Mouse (Mus musculus): ENCODE results near the gene Cct5. TPM values are rescaled to one million over a fixed set of nuclear protein-coding genes. Genes with fewer than 3 reads are reported as not detected.

Cct5 gene
- total and polyA plus RNA-seq, 3 experiments = 858 to 1,445 (median 883) TPM

DNA sequence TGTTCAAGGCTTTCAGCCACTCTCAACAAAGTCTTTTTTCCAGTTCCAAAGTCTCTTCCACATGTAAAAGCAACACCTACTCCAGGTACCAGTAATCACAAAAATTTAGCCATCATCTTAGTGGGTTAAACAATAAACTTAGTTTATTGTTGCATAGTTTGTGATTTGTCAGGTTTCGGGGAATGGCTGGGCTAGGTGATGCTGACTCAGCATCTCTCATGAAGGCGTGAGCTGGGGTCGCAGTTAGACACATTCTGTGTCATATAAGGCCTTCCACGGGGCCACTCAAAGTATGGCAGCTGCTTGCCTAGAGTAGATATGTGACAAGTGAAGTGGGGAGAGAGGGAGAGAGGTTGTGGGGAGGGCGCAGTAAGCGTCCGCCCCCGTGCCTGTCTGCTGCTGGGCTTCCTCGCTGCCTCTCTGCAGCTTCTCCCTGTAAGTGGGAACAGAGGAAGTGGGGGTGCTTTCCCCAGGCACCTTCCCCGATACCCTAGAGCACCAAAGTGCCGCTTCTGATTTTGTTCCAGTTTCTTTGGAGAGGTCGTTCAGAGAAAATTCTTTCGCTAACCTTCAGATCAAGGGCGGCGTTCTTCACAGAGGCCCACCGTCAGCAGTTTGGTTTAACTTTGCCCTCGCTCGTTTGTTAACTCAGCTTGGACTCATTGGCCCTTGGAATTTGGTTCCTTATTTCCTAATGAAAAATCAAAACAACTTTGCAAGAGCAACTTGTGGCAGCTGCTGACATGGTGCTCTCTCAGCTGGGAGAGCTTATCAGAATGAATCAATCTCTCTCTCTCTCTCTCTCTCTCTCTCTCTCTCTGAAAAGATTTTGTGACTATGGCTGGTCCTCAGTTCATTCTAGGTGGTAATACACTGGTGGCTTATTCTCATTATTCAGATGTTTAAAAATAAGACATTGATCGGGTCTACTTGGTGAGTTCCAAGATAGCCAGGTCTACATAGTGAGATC is 37.7 kb downstream of the Cct5 start:
- no peaks in the 10 kb centered on the region for H3K27me3 ChIP-seq (replicated peaks)
- dilution Hi-C loops (cut with MboI; ENCODE audit: extremely low pct_ligation_motif_present, extremely low pct_unique_long_range_greater_than_20kb, low sequenced_read_pairs) (no loop called here), in situ Hi-C loops (cut with MboI; ENCODE audit: low pct_ligation_motif_present, low pct_unique_long_range_greater_than_20kb, low sequenced_read_pairs) (no loop called here)
- H3K4me3 ChIP-seq (replicated peaks in 1 of 3; ENCODE audit: low read depth in 2 of 3, low read length in 2 of 3, poor library complexity in 1 of 3) = no peak overlapping the region
- no peaks in the 10 kb centered on the region for H3K36me3 ChIP-seq (replicated peaks in 1 of 2; ENCODE audit: control insufficient read depth in 1 of 2, insufficient read depth in 1 of 2, low read length in 1 of 2)
- no peak overlapping the region for H3K27ac ChIP-seq (ENCODE audit: insufficient read depth, low read depth)
- TF ChIP-seq TCF12 (IDR thresholded peaks at IDR 0.05; ENCODE audit: low read depth, low read length) (no peak), CHD1 (IDR thresholded peaks at IDR 0.05; ENCODE audit: low read depth, low read length) (no peak), ELF1 (IDR thresholded peaks at IDR 0.05; ENCODE audit: low read depth, low read length) (no peak), USF1 (IDR thresholded peaks at IDR 0.05; ENCODE audit: low read depth, low read length) (no peak), MAFK (IDR thresholded peaks at IDR 0.05; ENCODE audit: insufficient replicate concordance, low read length) (peak; percentile 93), MYC (IDR thresholded peaks at IDR 0.05; ENCODE audit: low read depth, low read length) (no peak), USF2 (conservative IDR thresholded peaks at IDR 0.05; ENCODE audit: low read depth, low read length) (no peak), IRF4 (IDR thresholded peaks at IDR 0.05; ENCODE audit: low read depth, low read length) (no peak)
- no peak overlapping the region for H3K9ac ChIP-seq (ENCODE audit: insufficient read depth, low read depth)
- no peak overlapping the region for H3K4me2 ChIP-seq (ENCODE audit: insufficient read depth, low read depth, poor library complexity, severe bottlenecking)
- peaks cover 3% of the 10 kb centered on the region for H3K9me3 ChIP-seq (replicated peaks; ENCODE audit: low read length)
- H3K79me2 ChIP-seq (replicated peaks; ENCODE audit: control insufficient read depth, extremely low read depth, insufficient read depth, poor library complexity, severe bottlenecking) = no peaks in the 10 kb centered on the region
- no peaks in the 10 kb centered on the region for H3K4me1 ChIP-seq (ENCODE audit: control insufficient read depth in 1 of 2, insufficient read depth in 2 of 2)
- no peak for DNase-seq (ENCODE audit: extremely low read depth)

DNA sequence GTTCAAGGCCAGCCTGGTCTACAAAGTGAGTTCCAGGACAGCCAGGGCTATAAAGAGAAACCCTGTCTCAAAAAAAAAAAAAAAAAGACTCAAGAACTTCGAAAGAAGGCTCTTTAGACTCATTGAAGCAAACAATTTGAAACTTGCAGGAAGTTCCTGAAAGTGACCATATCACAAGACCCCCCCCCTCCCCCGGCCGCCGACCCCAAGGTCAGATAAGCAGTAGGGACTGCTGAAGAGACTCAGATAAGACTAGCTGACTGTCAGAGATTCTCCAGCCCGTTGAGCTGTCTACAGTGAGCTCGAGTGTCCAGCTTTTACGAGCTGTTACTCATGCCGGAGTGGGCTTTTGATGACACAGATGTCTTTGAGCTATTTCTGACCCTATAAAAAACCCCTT is 38.8 kb downstream of the Cct5 start:
- Histone ChIP-seq H3K9me3 (replicated peaks; ENCODE audit: low read length) (peaks cover 3% of the 10 kb centered on the region), H3K4me2 (ENCODE audit: insufficient read depth, low read depth, poor library complexity, severe bottlenecking) (no peak overlapping the region), H3K9ac (ENCODE audit: insufficient read depth, low read depth) (no peak overlapping the region), H3K79me2 (replicated peaks; ENCODE audit: control insufficient read depth, extremely low read depth, insufficient read depth, poor library complexity, severe bottlenecking) (no peaks in the 10 kb centered on the region), H3K4me1 (ENCODE audit: control insufficient read depth in 1 of 2, insufficient read depth in 2 of 2) (no peaks in the 10 kb centered on the region), H3K4me3 (replicated peaks in 1 of 3; ENCODE audit: low read depth in 2 of 3, low read length in 2 of 3, poor library complexity in 1 of 3) (no peak overlapping the region), H3K27me3 (replicated peaks) (no peaks in the 10 kb centered on the region), H3K27ac (ENCODE audit: insufficient read depth, low read depth) (no peak overlapping the region), H3K36me3 (replicated peaks in 1 of 2; ENCODE audit: control insufficient read depth in 1 of 2, insufficient read depth in 1 of 2, low read length in 1 of 2) (no peaks in the 10 kb centered on the region)
- in situ Hi-C loops (cut with MboI; ENCODE audit: low pct_ligation_motif_present, low pct_unique_long_range_greater_than_20kb, low sequenced_read_pairs) (no loop called here), dilution Hi-C loops (cut with MboI; ENCODE audit: extremely low pct_ligation_motif_present, extremely low pct_unique_long_range_greater_than_20kb, low sequenced_read_pairs) (no loop called here)
- no peak for DNase-seq (ENCODE audit: extremely low read depth)
- no peak for TF ChIP-seq NELFE (IDR thresholded peaks at IDR 0.05; ENCODE audit: low read depth, low read length)
- no peak for TF ChIP-seq ETS1 (conservative IDR thresholded peaks at IDR 0.05; ENCODE audit: low read depth, low read length)
- no peak for TF ChIP-seq CHD2 (IDR thresholded peaks at IDR 0.05; ENCODE audit: low read length)
- no peak for TF ChIP-seq MYC (IDR thresholded peaks at IDR 0.05; ENCODE audit: low read depth, low read length)
- TF ChIP-seq TBP (conservative IDR thresholded peaks at IDR 0.05; ENCODE audit: low read depth, low read length) = no peak
- no peak for TF ChIP-seq CHD1 (IDR thresholded peaks at IDR 0.05; ENCODE audit: low read depth, low read length)
- TF ChIP-seq MEF2A (IDR thresholded peaks at IDR 0.05; ENCODE audit: borderline replicate concordance, low read depth, low read length) = no peak
- no peak for TF ChIP-seq RAD21 (IDR thresholded peaks at IDR 0.05; ENCODE audit: low read depth, low read length)
- TF ChIP-seq MAX (IDR thresholded peaks at IDR 0.05; ENCODE audit: low read length) = no peak
- no peak for TF ChIP-seq E2F4 (IDR thresholded peaks at IDR 0.05; ENCODE audit: insufficient replicate concordance, low read depth, low read length)
- no peak for TF ChIP-seq SMC3 (IDR thresholded peaks at IDR 0.05; ENCODE audit: low read depth, low read length)
- no peak for TF ChIP-seq ZC3H11A (IDR thresholded peaks at IDR 0.05; ENCODE audit: low read depth, low read length)
- no peak for TF ChIP-seq HCFC1 (IDR thresholded peaks at IDR 0.05; ENCODE audit: low read depth, low read length)
- no peak for TF ChIP-seq IRF4 (IDR thresholded peaks at IDR 0.05; ENCODE audit: low read depth, low read length)

Data from CH12.LX (cell line).